Mouse (Mus musculus) liver, embryonic 12.5 days (tissue): ENCODE measurements around the gene Srarp. TPM values are rescaled to one million over a fixed set of nuclear protein-coding genes. Genes with fewer than 3 reads are reported as not detected.

ENCODE experiments used
- ATAC-seq: fragments of 200-750 bp; cut with Nextera tagmentation; 2 replicates; pipeline ENCODE4 v1.8.0; 2017; ENCODE audit warnings: moderate number of reproducible peaks, mild to moderate bottlenecking, moderate library complexity
- H3K27ac ChIP-seq: fragments of 300-500 bp; sonication (generic); 2 replicates; pipeline ENCODE4 v1.5.1; 2016; ENCODE audit warnings: mild to moderate bottlenecking
- H3K27me3 ChIP-seq: fragments of 300-500 bp; sonication (generic); replicated peaks from 2 replicates; pipeline ENCODE4 v1.6.1; 2016; ENCODE audit warnings: mild to moderate bottlenecking, moderate library complexity
- H3K36me3 ChIP-seq: fragments of 300-500 bp; sonication (generic); 2 replicates; pipeline ENCODE4 v1.6.1; 2016; ENCODE audit warnings: mild to moderate bottlenecking, moderate library complexity
- H3K4me1 ChIP-seq: fragments of 300-500 bp; sonication (generic); 2 replicates; pipeline ENCODE4 v1.6.1; 2016
- H3K4me2 ChIP-seq: fragments of 300-500 bp; sonication (generic); 2 replicates; pipeline ENCODE4 v1.6.1; 2016; ENCODE audit warnings: mild to moderate bottlenecking, moderate library complexity
- H3K4me3 ChIP-seq: fragments of 300-500 bp; sonication (generic); 2 replicates; pipeline ENCODE4 v1.5.1; 2016; ENCODE audit warnings: mild to moderate bottlenecking, moderate library complexity
- H3K9ac ChIP-seq: fragments of 300-500 bp; sonication (generic); 2 replicates; pipeline ENCODE4 v1.6.1; 2016; ENCODE audit warnings: mild to moderate bottlenecking, moderate library complexity
- H3K9me3 ChIP-seq: fragments of 300-500 bp; sonication (generic); replicated peaks from 2 replicates; pipeline ENCODE4 v1.6.1; 2016; ENCODE audit warnings: mild to moderate bottlenecking, moderate library complexity
- WGBS: fragments of 180-500 bp; shearing (Covaris S2); methylation state at CpG from one replicate; pipeline ENCODE4 v1.1.7; 2016; ENCODE audit not compliant: insufficient replicate concordance; 5-methylcytosine and 5-hydroxymethylcytosine counted together
- polyA plus RNA-seq: library from polyadenylated mRNA; unstranded; fragments of >200 nt; fragmentation: Nextera tagmentation; extraction: Ambion mirVana; gene quantifications from 2 replicates; pipeline ENCODE4 v1.2.1, GENCODE M21; 2016

Srarp gene
- polyA plus RNA-seq: not detected in 2 replicates

DNA sequence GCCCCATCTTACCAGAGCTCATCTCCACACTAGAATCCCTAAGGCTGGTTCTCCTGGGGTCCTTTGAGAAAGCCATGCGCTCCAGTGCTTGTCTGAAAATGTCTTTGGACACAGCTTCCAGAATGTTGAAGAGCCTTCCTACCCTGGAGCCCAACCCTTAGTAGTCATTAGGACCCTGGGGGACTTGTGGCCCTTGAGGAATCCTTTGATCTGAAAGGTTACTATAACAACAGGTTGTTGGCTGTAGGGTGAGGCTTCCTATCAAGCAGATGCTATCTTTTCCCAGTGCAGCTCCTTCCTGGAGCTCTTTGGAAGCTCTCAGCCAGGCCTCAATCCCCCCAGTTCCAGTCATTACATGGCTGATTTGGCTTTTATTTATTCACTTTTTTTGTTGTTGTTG, at the start of gene Srarp:
TSS of gene Srarp (minus strand) at position 132 of the 400 bp plus-strand sequence.
- no peak for ATAC-seq
- Histone ChIP-seq H3K27ac (no peak within 1 kb of the TSS), H3K9ac (no peak within 1 kb of the TSS), H3K4me2 (no peak within 1 kb of the TSS), H3K9me3 (no peaks in the 10 kb centered on the region), H3K27me3 (peaks cover 10% of the 10 kb centered on the region; the same call in 1 of the 2 replicates), H3K4me1 (no peaks in the 10 kb centered on the region), H3K36me3 (no peaks in the 10 kb centered on the region), H3K4me3 (no peak within 1 kb of the TSS)
- WGBS: 67% methylated on average over 1 of the region's 1 CpGs

DNA sequence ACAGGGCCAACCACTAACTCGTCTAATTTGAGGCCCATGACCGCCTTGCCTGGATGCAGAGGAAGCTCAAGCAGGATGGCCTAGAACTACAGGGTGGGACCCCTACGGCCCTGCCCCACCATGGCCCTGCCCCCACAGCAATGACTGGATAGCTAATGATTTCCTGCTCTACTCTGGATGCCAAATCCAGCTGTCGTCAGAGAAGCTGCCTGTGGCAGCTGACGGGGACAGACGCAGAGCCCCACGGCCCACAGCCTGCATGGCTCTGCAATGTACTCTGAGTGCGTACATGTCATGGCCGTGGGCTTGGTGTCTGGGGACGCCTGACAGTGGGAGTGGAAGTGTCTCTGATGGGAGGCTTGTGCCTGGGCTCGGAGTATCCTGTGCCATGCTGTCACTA, 48.2 kb upstream of the Srarp start:
- no peak overlapping the region for H3K27ac ChIP-seq
- H3K36me3 ChIP-seq: peaks cover 100% of the 10 kb centered on the region
- no peak overlapping the region for H3K9ac ChIP-seq
- no peaks in the 10 kb centered on the region for H3K4me1 ChIP-seq
- no peak overlapping the region for H3K4me3 ChIP-seq
- H3K27me3 ChIP-seq: no peaks in the 10 kb centered on the region
- no peak overlapping the region for H3K4me2 ChIP-seq
- no peak for ATAC-seq
- 80% methylated on average over 11 of the region's 11 CpGs for WGBS
- peaks cover 4% of the 10 kb centered on the region; the same call in 1 of the 2 replicates for H3K9me3 ChIP-seq

- Histone ChIP-seq H3K4me1 (no peaks in the 10 kb centered on the region), H3K36me3 (peaks cover 100% of the 10 kb centered on the region), H3K9ac (no peak overlapping the region), H3K4me2 (no peak overlapping the region), H3K4me3 (no peak overlapping the region), H3K27ac (no peak overlapping the region), H3K27me3 (no peaks in the 10 kb centered on the region), H3K9me3 (peaks cover 48% of the 10 kb centered on the region)
- ATAC-seq: no peak
- 93% methylated on average over 8 of the region's 8 CpGs for WGBS
Measured at GRCm38 (mm10) chr4:141479411-141479810, 43.5 kb upstream of the Srarp start.

GRCm38 (mm10) chr4:141478794-141479193, 42.9 kb upstream of the Srarp start:
- no peak for ATAC-seq
- 94% methylated on average over 32 of the region's 32 CpGs for WGBS
- peaks cover 49% of the 10 kb centered on the region for H3K9me3 ChIP-seq
- no peak overlapping the region for H3K4me3 ChIP-seq
- no peaks in the 10 kb centered on the region for H3K27me3 ChIP-seq
- no peaks in the 10 kb centered on the region for H3K4me1 ChIP-seq
- H3K36me3 ChIP-seq: peaks cover 100% of the 10 kb centered on the region
- H3K4me2 ChIP-seq: no peak overlapping the region
- no peak overlapping the region for H3K27ac ChIP-seq
- H3K9ac ChIP-seq: no peak overlapping the region

- no peak overlapping the region for H3K9ac ChIP-seq
- no peak overlapping the region for H3K27ac ChIP-seq
- ATAC-seq: no peak
- H3K36me3 ChIP-seq: peaks cover 100% of the 10 kb centered on the region
- WGBS: 90% methylated on average over 23 of the region's 23 CpGs
- H3K4me2 ChIP-seq: no peak overlapping the region
- H3K9me3 ChIP-seq: peaks cover 51% of the 10 kb centered on the region
- no peak overlapping the region for H3K4me3 ChIP-seq
- no peaks in the 10 kb centered on the region for H3K27me3 ChIP-seq
- no peaks in the 10 kb centered on the region for H3K4me1 ChIP-seq
Measured at GRCm38 (mm10) chr4:141478225-141478624, 42.3 kb upstream of the Srarp start.

GRCm38 (mm10) chr4:141477681-141478102, 41.8 kb upstream of the Srarp start:
- H3K27me3 ChIP-seq: no peaks in the 10 kb centered on the region
- H3K9ac ChIP-seq: no peak overlapping the region
- no peaks in the 10 kb centered on the region for H3K4me1 ChIP-seq
- 71% methylated on average over 16 of the region's 16 CpGs for WGBS
- peaks cover 100% of the 10 kb centered on the region for H3K36me3 ChIP-seq
- H3K9me3 ChIP-seq: peaks cover 56% of the 10 kb centered on the region
- no peak for ATAC-seq
- no peak overlapping the region for H3K4me3 ChIP-seq
- no peak overlapping the region for H3K4me2 ChIP-seq
- no peak overlapping the region for H3K27ac ChIP-seq

- no peak overlapping the region for H3K27ac ChIP-seq
- no peaks in the 10 kb centered on the region for H3K27me3 ChIP-seq
- no peak for ATAC-seq
- 90% methylated on average over 19 of the region's 19 CpGs for WGBS
- H3K36me3 ChIP-seq: peaks cover 100% of the 10 kb centered on the region
- no peaks in the 10 kb centered on the region for H3K4me1 ChIP-seq
- H3K9me3 ChIP-seq: peaks cover 61% of the 10 kb centered on the region
- H3K4me2 ChIP-seq: no peak overlapping the region
- no peak overlapping the region for H3K4me3 ChIP-seq
- no peak overlapping the region for H3K9ac ChIP-seq
Measured at GRCm38 (mm10) chr4:141474431-141474830, 38.5 kb upstream of the Srarp start.

DNA sequence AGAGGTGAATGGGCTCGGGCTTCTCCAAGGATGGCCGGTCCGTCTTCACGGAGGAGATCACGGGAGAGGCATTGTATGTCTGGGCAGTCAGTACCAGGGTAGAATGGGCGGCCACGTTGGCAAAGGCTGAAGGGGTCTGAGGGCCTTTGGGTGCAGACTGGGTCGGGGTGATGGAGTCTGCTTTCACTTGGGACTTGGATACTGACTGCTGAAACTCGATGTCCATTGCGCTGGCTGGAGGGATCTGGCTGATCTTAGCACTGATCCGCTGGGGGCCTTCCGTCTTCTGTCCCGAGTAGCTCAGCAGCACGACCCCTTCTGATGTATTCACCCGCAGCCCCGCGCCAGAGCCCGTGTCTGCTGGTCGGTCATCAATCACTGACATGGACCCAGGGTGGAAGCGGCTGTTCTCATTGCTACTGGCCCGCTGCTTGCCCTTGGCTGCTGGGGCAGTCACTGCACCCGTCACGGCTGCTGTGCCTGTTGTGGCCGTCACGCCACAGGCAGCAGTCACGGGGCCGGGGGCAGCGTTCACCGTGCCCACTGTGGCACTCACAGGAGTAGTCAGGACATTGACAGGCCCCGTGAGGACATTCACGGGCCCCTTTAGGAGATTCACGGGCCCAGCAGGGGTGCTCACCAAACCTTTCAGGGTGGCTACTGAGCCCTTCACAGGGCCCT, 36.9 kb upstream of the Srarp start:
- 91% methylated on average over 32 of the region's 32 CpGs for WGBS
- no peak overlapping the region for H3K27ac ChIP-seq
- no peak overlapping the region for H3K4me2 ChIP-seq
- no peaks in the 10 kb centered on the region for H3K4me1 ChIP-seq
- no peak overlapping the region for H3K4me3 ChIP-seq
- H3K36me3 ChIP-seq: peaks cover 99% of the 10 kb centered on the region
- ATAC-seq: no peak
- peaks cover 44% of the 10 kb centered on the region for H3K9me3 ChIP-seq
- no peak overlapping the region for H3K9ac ChIP-seq
- H3K27me3 ChIP-seq: no peaks in the 10 kb centered on the region

- no peaks in the 10 kb centered on the region for H3K27me3 ChIP-seq
- no peak overlapping the region for H3K4me3 ChIP-seq
- ATAC-seq: no peak
- peaks cover 31% of the 10 kb centered on the region for H3K9me3 ChIP-seq
- 92% methylated on average over 16 of the region's 16 CpGs for WGBS
- no peak overlapping the region for H3K9ac ChIP-seq
- H3K4me1 ChIP-seq: no peaks in the 10 kb centered on the region
- H3K4me2 ChIP-seq: no peak overlapping the region
- H3K36me3 ChIP-seq: peaks cover 99% of the 10 kb centered on the region
- H3K27ac ChIP-seq: no peak overlapping the region
Measured at GRCm38 (mm10) chr4:141471491-141471890, 35.6 kb upstream of the Srarp start.

GRCm38 (mm10) chr4:141469343-141469742, 33.4 kb upstream of the Srarp start:
- no peak overlapping the region for H3K27ac ChIP-seq
- no peaks in the 10 kb centered on the region for H3K27me3 ChIP-seq
- no peak overlapping the region for H3K4me2 ChIP-seq
- H3K9me3 ChIP-seq: 0 out of 2 replicates have a peak, but pooled peaks cover 13% of the 10 kb centered on the region
- ATAC-seq: no peak
- no peaks in the 10 kb centered on the region for H3K4me1 ChIP-seq
- no peak overlapping the region for H3K4me3 ChIP-seq
- WGBS: 83% methylated on average over 9 of the region's 9 CpGs
- H3K36me3 ChIP-seq: peaks cover 99% of the 10 kb centered on the region
- no peak overlapping the region for H3K9ac ChIP-seq

DNA sequence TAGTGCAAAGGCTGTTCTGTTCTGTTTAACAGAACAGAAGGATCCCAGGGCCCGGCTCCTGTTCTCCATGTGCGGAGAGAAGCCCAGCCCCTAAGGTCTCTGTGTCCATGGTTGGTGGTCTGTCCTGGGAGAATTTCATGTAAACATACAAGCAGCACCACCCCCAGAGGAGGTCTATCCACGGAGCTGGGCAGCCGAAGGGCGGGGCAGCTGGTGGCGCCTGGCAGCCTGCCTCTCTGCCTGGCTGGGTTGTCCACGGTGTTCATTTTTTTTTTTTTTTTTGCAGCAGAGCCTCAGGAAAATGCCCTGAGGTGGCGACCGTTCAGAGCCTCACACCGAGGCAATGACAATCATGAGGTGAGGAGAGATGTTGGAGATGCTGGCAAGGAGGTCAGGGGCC, 32.7 kb upstream of the Srarp start:
- ATAC-seq: no peak
- no peaks in the 10 kb centered on the region for H3K4me1 ChIP-seq
- H3K27me3 ChIP-seq: no peaks in the 10 kb centered on the region
- peaks cover 99% of the 10 kb centered on the region for H3K36me3 ChIP-seq
- H3K4me3 ChIP-seq: no peak overlapping the region
- 80% methylated on average over 10 of the region's 10 CpGs for WGBS
- no peak overlapping the region for H3K4me2 ChIP-seq
- no peak overlapping the region for H3K9ac ChIP-seq
- H3K9me3 ChIP-seq: 0 out of 2 replicates have a peak, but pooled peaks cover 13% of the 10 kb centered on the region
- no peak overlapping the region for H3K27ac ChIP-seq

DNA sequence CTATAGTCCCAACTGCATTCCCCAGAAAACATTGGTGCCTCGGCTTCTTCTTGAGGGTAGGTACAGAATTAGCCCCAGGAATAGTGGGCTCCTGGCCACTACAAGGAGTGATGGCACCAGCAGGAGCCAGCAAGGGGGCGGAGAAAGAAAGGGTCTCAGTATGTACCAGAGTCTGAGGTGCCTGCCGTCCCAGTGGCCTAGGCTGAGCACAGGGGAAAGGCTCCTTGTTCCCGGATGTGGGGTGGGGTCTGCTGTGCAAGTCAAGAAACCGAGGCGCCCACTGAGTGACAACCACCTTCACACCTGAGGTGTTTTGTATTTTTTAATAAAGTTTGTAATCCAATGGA, 31.6 kb upstream of the Srarp start:
- Histone ChIP-seq H3K4me1 (no peaks in the 10 kb centered on the region), H3K4me2 (no peak overlapping the region), H3K4me3 (no peak overlapping the region), H3K27ac (no peak overlapping the region), H3K27me3 (no peaks in the 10 kb centered on the region), H3K9me3 (0 out of 2 replicates have a peak, but pooled peaks cover 6% of the 10 kb centered on the region), H3K36me3 (peaks cover 99% of the 10 kb centered on the region), H3K9ac (no peak overlapping the region)
- WGBS: 89% methylated on average over 6 of the region's 6 CpGs
- ATAC-seq: no peak
